Mouse (Mus musculus): ENCODE measurements at regions not wholly inside any gene's neighbourhood (a gene's known extent, or its start where the extent isn't known, plus 50 kb on each side); places are given as distances from the start of the nearest gene placed in this dataset.

DNA sequence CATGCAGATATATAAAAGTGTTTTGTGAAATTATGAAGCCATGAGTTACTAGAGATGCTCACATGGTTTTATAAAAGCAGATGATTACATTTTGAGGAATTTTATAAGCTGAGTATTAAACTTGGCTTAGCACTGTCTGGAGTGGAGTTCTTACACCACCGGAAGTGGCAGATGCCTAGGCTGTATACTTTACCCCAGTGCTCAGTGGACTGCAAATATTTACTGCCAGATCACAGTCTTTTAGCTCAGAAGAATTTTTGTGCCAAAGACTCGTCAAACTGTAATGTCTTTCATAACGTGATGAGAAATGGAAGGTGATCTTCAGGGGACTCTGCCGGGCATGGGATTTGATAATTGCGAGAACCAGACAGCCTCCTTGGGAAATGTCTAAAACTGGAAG lies 136.1 kb upstream of the 9330182O14Rik start:
- Histone ChIP-seq H3K27ac (no peak overlapping the region), H3K9me3 (no peaks in the 10 kb centered on the region), H3K9ac (no peak overlapping the region), H3K4me3 (no peak overlapping the region), H3K27me3 (replicated peaks) (no peaks in the 10 kb centered on the region), H3K36me3 (no peaks in the 10 kb centered on the region), H3K4me2 (replicated peaks) (no peak overlapping the region), H3K4me1 (no peaks in the 10 kb centered on the region)
- WGBS, result 83% methylated on average over 5 of the region's 5 CpGs
- ATAC-seq (ENCODE audit: low FRiP score, low read depth), result no peak

DNA sequence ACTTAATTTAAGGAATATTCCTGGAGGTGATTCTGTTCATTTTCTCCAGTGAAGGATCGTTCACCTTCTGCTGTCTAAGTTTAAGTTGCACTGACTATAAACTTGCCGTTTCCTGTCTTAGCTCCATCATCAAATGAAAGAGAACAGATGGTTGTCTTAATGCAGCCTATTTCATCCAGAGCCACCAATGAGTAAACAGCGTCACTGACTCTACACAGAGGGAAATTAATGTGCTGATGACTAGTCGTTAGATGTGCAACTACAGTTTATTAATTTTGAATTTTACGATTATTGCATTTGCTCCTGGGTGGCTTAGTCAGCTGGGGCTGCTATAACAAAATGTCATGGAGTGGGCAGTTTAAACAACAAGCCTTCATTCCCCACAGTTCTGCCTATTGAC lies 134.1 kb upstream of the 9330182O14Rik start:
- H3K27me3 ChIP-seq (replicated peaks), result no peaks in the 10 kb centered on the region
- ATAC-seq (ENCODE audit: low FRiP score, low read depth), result no peak
- no peak overlapping the region for H3K27ac ChIP-seq
- H3K9ac ChIP-seq, result no peak overlapping the region
- no peaks in the 10 kb centered on the region for H3K36me3 ChIP-seq
- no peaks in the 10 kb centered on the region for H3K9me3 ChIP-seq
- H3K4me2 ChIP-seq (replicated peaks), result no peak overlapping the region
- 72% methylated on average over 5 of the region's 5 CpGs for WGBS
- no peaks in the 10 kb centered on the region for H3K4me1 ChIP-seq
- no peak overlapping the region for H3K4me3 ChIP-seq

DNA sequence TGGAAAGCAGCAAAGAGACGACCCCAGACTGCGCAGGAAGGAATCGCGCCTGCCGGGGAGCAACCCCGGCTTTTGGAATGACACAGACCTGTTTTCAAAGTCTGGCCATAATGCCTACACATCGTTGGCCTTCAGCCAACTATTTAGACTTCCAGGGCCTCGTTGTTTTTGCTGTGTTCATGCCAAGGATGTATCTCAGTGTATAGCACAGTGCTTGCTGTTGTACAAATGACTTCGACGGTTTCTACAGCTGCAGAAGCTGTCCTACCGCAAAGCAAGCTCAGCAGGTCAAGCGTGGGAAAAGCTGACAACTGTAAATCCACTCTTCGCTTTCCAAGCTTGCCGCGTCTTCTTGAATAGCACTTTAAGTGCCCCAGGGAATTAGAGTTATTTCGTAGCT lies 129.1 kb upstream of the 9330182O14Rik start:
- WGBS, result 81% methylated on average over 16 of the region's 16 CpGs
- no peaks in the 10 kb centered on the region for H3K27me3 ChIP-seq (replicated peaks)
- no peak overlapping the region for H3K9ac ChIP-seq
- no peaks in the 10 kb centered on the region for H3K36me3 ChIP-seq
- no peaks in the 10 kb centered on the region for H3K9me3 ChIP-seq
- H3K4me3 ChIP-seq, result no peak overlapping the region
- no peak overlapping the region for H3K4me2 ChIP-seq (replicated peaks)
- no peaks in the 10 kb centered on the region for H3K4me1 ChIP-seq
- no peak overlapping the region for H3K27ac ChIP-seq
- no peak for ATAC-seq (ENCODE audit: low FRiP score, low read depth)

DNA sequence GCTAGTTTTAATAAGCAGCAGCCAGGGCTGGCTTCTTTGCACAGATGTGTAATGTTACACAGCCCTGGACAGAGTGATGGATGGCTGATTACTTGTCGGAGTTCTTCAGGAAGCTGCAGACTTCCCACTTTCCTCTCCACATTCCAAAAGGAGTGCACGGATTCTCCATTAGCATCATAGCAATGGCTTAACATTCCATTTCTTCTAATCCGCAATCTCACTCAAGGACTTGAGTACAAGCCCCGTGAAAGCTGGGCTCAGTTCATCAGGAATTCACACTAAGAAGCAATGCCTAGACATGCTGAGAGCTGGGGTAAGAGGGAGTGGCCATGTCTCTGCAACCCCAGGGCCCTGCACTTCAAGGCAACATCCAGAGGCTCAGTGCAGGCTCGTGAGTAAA lies 126.3 kb upstream of the 9330182O14Rik start:
- H3K9ac ChIP-seq, result no peak overlapping the region
- no peaks in the 10 kb centered on the region for H3K4me1 ChIP-seq
- ATAC-seq (ENCODE audit: low FRiP score, low read depth), result no peak
- H3K27me3 ChIP-seq (replicated peaks), result no peaks in the 10 kb centered on the region
- H3K4me3 ChIP-seq, result no peak overlapping the region
- no peak overlapping the region for H3K4me2 ChIP-seq (replicated peaks)
- no peak overlapping the region for H3K27ac ChIP-seq
- no peaks in the 10 kb centered on the region for H3K36me3 ChIP-seq
- 28% methylated on average over 5 of the region's 5 CpGs for WGBS
- H3K9me3 ChIP-seq, result no peaks in the 10 kb centered on the region

DNA sequence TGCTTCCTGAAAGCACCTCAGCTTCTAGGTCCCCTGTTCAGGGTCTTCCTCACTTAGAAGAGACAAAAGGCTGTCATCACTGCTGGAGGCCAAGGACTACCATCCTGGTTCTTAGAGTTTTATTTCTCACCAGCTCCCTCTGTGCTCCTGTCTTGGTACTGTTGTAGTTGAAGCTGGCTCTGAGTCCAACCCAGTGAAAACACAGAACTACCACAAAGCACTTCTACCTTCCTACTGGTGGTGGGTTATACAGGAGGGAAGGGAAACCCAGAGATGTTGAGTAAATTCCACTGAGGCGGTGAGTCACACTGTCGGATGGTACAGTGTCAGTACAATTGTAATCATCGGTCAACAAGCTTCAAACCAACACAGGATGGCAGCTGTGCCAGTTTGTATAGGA lies 120.3 kb upstream of the 9330182O14Rik start:
- no peak overlapping the region for H3K9ac ChIP-seq
- no peak overlapping the region for H3K4me3 ChIP-seq
- H3K9me3 ChIP-seq, result no peaks in the 10 kb centered on the region
- H3K27ac ChIP-seq, result no peak overlapping the region
- no peak for ATAC-seq (ENCODE audit: low FRiP score, low read depth)
- no peaks in the 10 kb centered on the region; the same call in 1 of the 2 replicates for H3K4me1 ChIP-seq
- no peak overlapping the region for H3K4me2 ChIP-seq (replicated peaks)
- no peaks in the 10 kb centered on the region for H3K27me3 ChIP-seq (replicated peaks)
- 93% methylated on average over 3 of the region's 3 CpGs for WGBS
- no peaks in the 10 kb centered on the region for H3K36me3 ChIP-seq

DNA sequence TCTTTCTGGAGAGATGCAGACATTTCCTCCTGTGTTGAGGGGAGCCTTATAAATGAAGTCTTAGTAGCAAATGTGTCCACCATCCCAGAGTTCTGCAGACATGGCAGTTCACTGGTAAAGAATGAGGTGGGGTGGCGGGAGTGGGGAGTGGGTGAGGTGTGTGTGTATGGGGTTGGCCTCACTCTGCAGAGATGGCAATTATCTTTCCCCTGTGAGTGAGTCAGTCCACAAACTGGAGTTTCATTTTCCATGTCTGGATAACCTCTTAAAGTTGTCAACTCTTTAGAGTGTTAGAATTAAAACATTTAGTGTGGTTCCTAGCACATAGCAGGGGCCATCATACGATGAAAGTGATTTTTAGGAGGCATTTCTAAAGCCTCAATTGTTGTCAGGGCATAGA lies 117.1 kb upstream of the 9330182O14Rik start:
- H3K4me1 ChIP-seq, result no peaks in the 10 kb centered on the region; the same call in 1 of the 2 replicates
- no peaks in the 10 kb centered on the region for H3K9me3 ChIP-seq
- H3K36me3 ChIP-seq, result no peaks in the 10 kb centered on the region
- no peak overlapping the region for H3K4me2 ChIP-seq (replicated peaks)
- no peak overlapping the region for H3K9ac ChIP-seq
- no peak overlapping the region for H3K4me3 ChIP-seq
- H3K27ac ChIP-seq, result no peak overlapping the region
- WGBS, result 86% methylated on average over 2 of the region's 2 CpGs
- ATAC-seq (ENCODE audit: low FRiP score, low read depth), result no peak
- no peaks in the 10 kb centered on the region for H3K27me3 ChIP-seq (replicated peaks)

DNA sequence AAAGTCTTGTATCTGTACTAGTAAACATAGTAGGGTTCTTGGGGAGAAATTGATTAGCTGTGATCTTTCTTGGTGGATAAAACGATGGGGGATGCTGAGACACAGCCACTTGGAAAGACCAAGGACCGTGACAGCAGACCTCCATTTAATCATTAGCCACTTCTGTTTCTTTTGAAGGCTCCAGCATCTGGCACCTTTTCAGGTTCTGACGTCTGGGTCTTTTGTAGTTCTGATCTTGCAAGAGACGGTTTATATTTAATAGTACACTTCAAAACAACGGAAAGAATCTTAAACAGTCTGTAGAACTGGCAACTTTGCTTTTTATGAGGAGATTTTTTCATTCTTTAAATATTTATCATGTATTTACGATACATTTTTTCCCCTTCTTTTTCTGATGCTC lies 116.6 kb upstream of the 9330182O14Rik start:
- Histone ChIP-seq H3K27me3 (replicated peaks) (no peaks in the 10 kb centered on the region), H3K4me2 (replicated peaks) (no peak overlapping the region), H3K9me3 (no peaks in the 10 kb centered on the region), H3K4me1 (no peaks in the 10 kb centered on the region; the same call in 1 of the 2 replicates), H3K27ac (no peak overlapping the region), H3K4me3 (no peak overlapping the region), H3K9ac (no peak overlapping the region), H3K36me3 (no peaks in the 10 kb centered on the region)
- WGBS, result 41% methylated on average over 6 of the region's 6 CpGs
- no peak for ATAC-seq (ENCODE audit: low FRiP score, low read depth)

DNA sequence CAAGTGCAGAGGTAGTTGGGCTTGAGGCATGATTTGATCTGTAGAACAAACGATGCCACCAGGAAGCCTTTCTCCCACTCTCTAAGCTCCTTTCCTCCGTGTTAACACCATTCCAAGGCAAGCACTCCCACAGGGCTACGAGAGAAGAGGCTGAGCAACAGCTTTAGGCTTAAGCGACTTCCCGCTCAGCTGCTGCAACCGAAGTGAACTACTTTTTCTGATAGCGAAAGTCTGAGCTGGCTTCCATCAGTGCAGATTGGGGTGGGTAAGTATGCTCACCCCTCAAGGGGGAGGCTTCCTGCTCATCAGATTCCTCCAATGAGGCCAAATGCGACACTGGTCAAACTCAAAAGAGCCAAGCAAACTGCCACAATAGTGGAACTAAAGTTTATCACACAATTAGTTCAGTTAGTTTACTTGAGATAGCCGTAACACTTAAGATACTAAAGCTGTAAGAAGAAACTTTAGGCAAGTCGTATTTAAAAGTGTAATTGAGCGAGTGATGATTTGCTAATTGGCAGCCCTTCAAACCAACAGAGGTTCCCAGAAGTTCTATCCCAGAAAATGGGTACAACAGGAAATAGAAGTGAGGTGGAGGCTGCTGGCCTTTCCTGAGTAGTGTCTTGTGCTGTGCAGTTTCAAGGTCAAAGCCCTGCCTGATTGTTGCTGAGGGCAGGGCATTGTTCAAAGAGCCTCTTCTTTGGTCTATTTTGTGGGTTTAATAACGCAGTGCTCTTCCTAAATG lies 115.9 kb upstream of the 9330182O14Rik start:
- Histone ChIP-seq H3K36me3 (no peaks in the 10 kb centered on the region), H3K4me1 (no peaks in the 10 kb centered on the region; the same call in 1 of the 2 replicates), H3K27ac (no peak overlapping the region), H3K9me3 (no peaks in the 10 kb centered on the region), H3K9ac (no peak overlapping the region), H3K4me3 (no peak overlapping the region), H3K4me2 (replicated peaks) (no peak overlapping the region), H3K27me3 (replicated peaks) (no peaks in the 10 kb centered on the region)
- 0 out of 2 replicates have a peak, but pooled peaks have one; percentile 25 for ATAC-seq (ENCODE audit: low FRiP score, low read depth)
- 35% methylated on average over 12 of the region's 12 CpGs for WGBS

DNA sequence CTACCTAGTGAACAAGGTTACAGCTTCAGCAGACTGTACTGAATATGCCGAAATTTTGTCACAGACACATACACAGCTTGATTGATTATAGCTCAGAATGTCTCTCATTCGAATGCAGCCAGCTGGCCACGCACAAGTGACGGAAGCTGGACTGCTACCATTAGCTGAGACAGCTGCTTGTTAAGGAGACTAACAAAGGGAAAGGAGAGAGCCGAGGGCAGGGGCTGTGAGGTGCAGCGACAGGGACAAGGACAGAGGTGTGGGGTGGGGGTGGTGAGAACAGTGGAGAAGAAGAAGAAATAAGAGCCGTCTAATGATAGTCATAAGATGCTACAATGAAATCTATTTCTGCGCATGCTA lies 115.4 kb upstream of the 9330182O14Rik start:
- no peak overlapping the region for H3K4me3 ChIP-seq
- H3K27me3 ChIP-seq (replicated peaks), result no peaks in the 10 kb centered on the region
- peak; percentile 65; the same call in 1 of the 2 replicates for ATAC-seq (ENCODE audit: low FRiP score, low read depth)
- WGBS, result 39% methylated on average over 8 of the region's 8 CpGs
- no peak overlapping the region for H3K4me2 ChIP-seq (replicated peaks)
- H3K36me3 ChIP-seq, result no peaks in the 10 kb centered on the region
- H3K4me1 ChIP-seq, result no peaks in the 10 kb centered on the region; the same call in 1 of the 2 replicates
- H3K9ac ChIP-seq, result no peak overlapping the region
- H3K27ac ChIP-seq, result no peak overlapping the region
- no peaks in the 10 kb centered on the region for H3K9me3 ChIP-seq

DNA sequence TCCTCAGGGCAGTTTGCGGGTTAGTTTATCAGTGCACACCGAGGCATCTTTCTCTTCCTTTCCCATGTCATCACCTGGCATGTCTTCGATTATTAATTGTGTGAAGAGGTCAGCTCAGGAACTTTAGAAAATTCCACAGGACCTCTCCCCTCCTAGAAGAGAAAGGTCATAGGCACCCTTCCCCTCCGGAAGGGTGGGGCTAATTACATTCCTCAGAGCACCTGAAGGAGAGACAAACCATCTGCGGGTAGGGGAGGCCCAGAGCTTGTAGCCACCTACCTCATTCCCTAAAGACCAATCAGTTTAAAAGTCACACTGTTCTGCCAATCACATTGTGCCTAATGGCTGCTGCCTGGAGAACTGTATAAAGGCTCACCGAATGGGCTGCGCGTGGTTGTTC lies 114.9 kb upstream of the 9330182O14Rik start:
- H3K9me3 ChIP-seq, result no peaks in the 10 kb centered on the region
- H3K4me1 ChIP-seq, result no peaks in the 10 kb centered on the region; the same call in 1 of the 2 replicates
- H3K36me3 ChIP-seq, result no peaks in the 10 kb centered on the region
- H3K27me3 ChIP-seq (replicated peaks), result no peaks in the 10 kb centered on the region
- WGBS, result 81% methylated on average over 8 of the region's 8 CpGs
- H3K4me2 ChIP-seq (replicated peaks), result no peak overlapping the region
- ATAC-seq (ENCODE audit: low FRiP score, low read depth), result peak; percentile 44; the same call in 1 of the 2 replicates
- no peak overlapping the region for H3K9ac ChIP-seq
- no peak overlapping the region for H3K4me3 ChIP-seq
- H3K27ac ChIP-seq, result no peak overlapping the region

DNA sequence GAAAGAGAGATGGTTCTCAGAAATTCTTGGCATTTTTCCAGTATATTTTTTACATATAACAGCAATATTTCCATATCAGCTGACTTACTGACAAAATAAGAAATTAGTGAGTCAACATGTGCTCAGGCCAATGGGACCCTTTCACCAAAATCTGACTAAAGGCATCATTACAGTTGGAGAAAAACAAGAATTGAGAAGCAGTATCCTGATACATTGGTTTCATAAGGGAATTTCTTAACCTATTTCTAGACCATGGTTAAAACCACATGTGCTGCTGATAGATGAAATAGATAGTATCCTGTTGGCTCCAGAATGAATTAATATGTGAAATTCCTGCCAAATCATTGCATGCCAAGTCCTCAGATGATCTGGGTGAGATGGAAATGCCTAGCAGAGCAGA lies 114.1 kb upstream of the 9330182O14Rik start:
- no peak overlapping the region for H3K27ac ChIP-seq
- ATAC-seq (ENCODE audit: low FRiP score, low read depth), result no peak

DNA sequence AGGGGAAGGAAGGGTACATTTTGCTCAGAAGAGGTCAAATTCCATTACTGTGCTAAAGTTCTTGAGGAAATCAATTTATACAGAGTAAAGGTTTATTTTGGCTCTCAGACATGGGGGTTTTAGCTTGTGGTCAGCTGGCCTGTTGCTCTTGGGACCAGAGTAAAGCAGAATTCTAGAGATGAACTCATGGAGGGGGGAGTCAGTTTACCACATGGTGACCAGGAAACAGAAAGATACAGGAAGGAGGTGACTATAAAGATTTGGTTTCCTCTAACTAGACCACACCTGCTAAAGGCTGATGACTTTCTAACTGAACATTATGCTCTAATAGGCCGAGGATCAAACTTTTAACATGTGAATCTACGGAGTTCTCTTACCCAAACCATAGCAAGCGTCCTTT lies 113.5 kb upstream of the 9330182O14Rik start:
- H3K27me3 ChIP-seq (replicated peaks), result no peaks in the 10 kb centered on the region
- no peaks in the 10 kb centered on the region for H3K36me3 ChIP-seq
- H3K4me1 ChIP-seq, result no peaks in the 10 kb centered on the region; the same call in 1 of the 2 replicates
- no peaks in the 10 kb centered on the region for H3K9me3 ChIP-seq
- 90% methylated on average over 3 of the region's 3 CpGs for WGBS
- no peak overlapping the region for H3K27ac ChIP-seq
- ATAC-seq (ENCODE audit: low FRiP score, low read depth), result no peak
- H3K9ac ChIP-seq, result no peak overlapping the region
- no peak overlapping the region for H3K4me2 ChIP-seq (replicated peaks)
- H3K4me3 ChIP-seq, result no peak overlapping the region

More for the DNA sequence above, 114.1 kb upstream of the 9330182O14Rik start:
- Histone ChIP-seq H3K4me1 (no peaks in the 10 kb centered on the region; the same call in 1 of the 2 replicates), H3K9ac (no peak overlapping the region), H3K36me3 (no peaks in the 10 kb centered on the region), H3K4me3 (no peak overlapping the region), H3K4me2 (replicated peaks) (no peak overlapping the region), H3K27me3 (replicated peaks) (no peaks in the 10 kb centered on the region), H3K9me3 (no peaks in the 10 kb centered on the region)

DNA sequence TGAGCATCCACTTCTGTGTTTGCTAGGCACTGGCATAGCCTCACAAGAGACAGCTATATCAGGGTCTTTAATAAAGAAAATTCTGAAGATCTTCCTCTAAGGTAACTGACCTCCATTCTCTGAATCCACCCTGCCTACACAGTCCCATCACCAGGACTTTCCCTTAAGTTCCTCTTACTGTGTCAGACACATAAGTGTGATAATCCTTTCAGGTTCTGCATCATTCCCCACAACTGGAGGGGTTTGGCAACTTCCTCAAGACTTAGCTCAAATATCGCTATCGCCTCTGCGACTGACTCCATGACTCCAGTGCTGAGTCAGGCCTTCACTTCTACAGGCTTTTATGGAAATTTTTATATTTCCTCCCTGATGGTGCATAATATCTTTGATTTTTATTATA lies 111.0 kb upstream of the 9330182O14Rik start:
- 96% methylated on average over 3 of the region's 3 CpGs for WGBS

More for the DNA sequence above, 111.0 kb upstream of the 9330182O14Rik start:
- ATAC-seq (ENCODE audit: low FRiP score, low read depth), result no peak
- Histone ChIP-seq H3K27ac (no peak overlapping the region), H3K4me2 (replicated peaks) (no peak overlapping the region), H3K27me3 (replicated peaks) (no peaks in the 10 kb centered on the region), H3K36me3 (no peaks in the 10 kb centered on the region), H3K9ac (no peak overlapping the region), H3K4me3 (no peak overlapping the region), H3K9me3 (no peaks in the 10 kb centered on the region), H3K4me1 (no peaks in the 10 kb centered on the region; the same call in 1 of the 2 replicates)

All from neural tube, embryonic 12.5 days (tissue).